Mouse (Mus musculus): Measurements from ENCODE around the gene Syce1. TPM values are rescaled to one million over a fixed set of nuclear protein-coding genes. Genes with fewer than 3 reads are reported as not detected.
"Not testable (repeated sequence)": the region's sequence is repeated elsewhere in the genome, so short reads cannot be mapped to it uniquely, and the experiment has no call there.

The Syce1 gene
- total RNA-seq, 2 experiments from 2014 or later = 3.1 TPM; not detected in 1

- no peak for ATAC-seq (replicated peaks; ENCODE audit: poor library complexity, severe bottlenecking)
These were observed 7.1 kb downstream of the Syce1 start for GRCm38 (mm10) chr7:140780548-140780947.

DNA sequence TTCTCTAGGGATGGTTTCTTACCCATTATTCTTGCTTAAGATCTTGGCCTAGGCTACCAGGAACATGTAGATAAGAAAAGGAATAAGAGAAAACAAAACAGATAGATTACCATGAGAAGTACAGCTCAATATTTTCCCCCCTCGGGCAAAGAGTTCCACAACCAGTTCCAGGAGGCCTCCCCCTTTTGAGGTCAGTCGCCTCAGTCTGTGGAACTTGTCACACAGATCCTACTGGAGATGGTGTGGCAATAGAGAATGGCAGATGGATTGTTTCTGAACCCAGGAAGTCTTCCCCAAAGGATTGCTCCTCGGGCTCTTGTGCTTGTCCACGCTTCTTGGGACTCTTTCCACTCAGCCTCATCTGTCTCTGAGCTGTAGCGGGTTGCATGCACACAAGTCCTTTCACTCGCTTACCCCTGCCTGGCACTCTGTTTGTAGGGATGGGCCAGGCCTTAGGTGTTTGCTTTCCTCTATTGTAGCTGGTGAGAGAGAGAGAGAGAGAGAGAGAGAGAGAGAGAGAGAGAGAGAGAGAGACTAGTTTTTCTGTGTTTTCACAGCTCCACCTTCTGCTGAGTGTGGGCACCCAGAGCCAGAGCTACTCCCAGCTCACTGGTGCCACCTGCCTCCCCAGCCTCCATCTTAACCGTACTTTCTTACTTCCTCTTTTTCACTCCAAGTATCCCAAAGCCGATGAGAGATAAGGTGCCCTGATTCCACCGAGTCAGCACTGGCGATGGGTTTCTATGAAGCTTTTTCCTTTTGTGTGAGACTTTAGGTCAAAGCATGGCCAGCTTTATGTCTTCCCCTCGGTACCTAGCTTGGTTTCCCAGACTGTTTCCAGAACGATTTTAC lies 21.5 kb downstream of the Syce1 start:
- peak; percentile 76 for ATAC-seq (replicated peaks; ENCODE audit: poor library complexity, severe bottlenecking)

- ATAC-seq (replicated peaks; ENCODE audit: poor library complexity, severe bottlenecking) = not testable (repeated sequence)
These were observed 22.3 kb downstream of the Syce1 start for GRCm38 (mm10) chr7:140765391-140765790.

DNA sequence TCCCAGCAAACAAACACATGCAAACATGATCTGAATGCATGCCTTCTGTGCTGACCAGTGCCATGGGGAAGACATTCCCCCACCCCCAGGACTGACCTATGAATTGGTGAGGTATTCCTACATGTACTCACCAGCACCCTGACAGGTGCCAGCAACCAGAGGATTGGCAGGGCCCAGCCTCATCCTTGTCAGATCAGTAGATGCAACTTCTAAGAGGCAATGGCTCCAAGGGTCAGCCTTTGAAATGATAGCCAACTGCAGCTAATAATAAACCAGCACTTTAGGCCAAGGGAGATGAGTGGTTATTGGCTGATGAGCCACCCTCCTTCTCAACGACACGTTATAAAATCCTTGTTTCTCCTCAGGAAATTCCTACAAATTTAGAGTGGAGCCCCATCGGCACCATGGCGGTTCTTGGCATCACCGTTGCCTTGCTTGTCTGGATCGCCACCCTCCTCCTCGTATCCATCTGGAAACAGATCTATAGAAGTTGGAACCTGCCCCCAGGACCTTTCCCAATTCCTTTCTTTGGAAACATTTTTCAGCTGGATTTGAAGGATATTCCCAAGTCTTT lies 24.1 kb downstream of the Syce1 start, which contains the start of gene Cyp2e1:
TSS of gene Cyp2e1 (plus strand) at position 293 of the 574 bp plus-strand sequence.
- ATAC-seq (replicated peaks; ENCODE audit: poor library complexity, severe bottlenecking) = no peak

GRCm38 (mm10) chr7:140760647-140761046 lies 27.0 kb downstream of the Syce1 start:
- no peak for ATAC-seq (replicated peaks; ENCODE audit: poor library complexity, severe bottlenecking)

GRCm38 (mm10) chr7:140756151-140756854 lies 31.3 kb downstream of the Syce1 start:
- no peak for ATAC-seq (replicated peaks; ENCODE audit: poor library complexity, severe bottlenecking)

- ATAC-seq (replicated peaks; ENCODE audit: poor library complexity, severe bottlenecking) = no peak
These were observed 33.1 kb downstream of the Syce1 start for GRCm38 (mm10) chr7:140754556-140754955.

DNA sequence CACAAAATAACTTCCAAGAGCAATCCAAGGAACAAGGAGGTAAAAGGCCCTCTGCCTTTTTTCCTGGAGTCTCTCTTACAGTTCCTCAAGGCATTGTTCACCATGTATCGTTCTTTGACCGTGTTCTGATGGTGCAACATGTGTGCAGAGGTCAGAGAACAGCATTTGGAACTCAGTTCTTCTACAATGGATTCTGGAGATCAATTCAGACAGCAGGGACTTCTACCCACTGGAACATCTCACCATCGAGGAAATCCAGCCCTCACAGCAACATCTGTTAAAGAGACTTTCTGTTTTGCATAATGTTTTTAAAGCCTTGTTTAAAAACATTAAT lies 38.9 kb downstream of the Syce1 start:
- ATAC-seq (replicated peaks; ENCODE audit: poor library complexity, severe bottlenecking) = no peak

DNA sequence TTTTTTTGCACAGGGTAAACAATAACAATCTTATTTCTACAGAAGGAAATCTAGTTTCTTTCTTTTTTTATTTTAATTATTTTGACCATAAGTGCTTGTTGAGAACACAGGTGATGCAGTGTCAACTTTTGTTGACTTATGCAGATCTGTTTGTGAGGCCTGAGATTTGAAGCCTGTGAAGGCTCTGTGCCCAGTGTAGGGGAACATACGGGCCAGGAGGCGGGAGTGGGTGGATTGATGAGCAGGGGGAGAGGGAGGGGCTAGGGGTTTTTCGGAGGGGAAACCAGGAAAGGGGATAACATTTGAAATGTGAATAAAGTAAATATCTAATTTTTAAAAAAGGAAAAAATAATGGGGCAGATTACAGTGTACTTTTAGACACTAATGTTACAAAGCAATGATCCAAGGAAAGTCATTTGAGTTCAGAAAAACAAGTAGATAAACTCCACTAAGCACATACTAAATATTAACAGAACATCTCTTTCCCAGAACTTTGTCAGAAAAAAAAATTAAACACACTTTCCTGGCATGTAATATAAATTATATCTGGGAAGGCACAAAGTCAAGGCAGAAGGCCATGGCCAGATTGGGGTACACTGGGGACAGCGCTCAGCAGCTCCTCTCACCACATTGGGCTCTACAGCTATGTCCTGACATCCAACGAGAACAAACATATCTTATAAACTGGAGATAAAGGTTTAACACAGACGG lies 39.4 kb downstream of the Syce1 start:
- ATAC-seq (replicated peaks; ENCODE audit: poor library complexity, severe bottlenecking) = no peak

DNA sequence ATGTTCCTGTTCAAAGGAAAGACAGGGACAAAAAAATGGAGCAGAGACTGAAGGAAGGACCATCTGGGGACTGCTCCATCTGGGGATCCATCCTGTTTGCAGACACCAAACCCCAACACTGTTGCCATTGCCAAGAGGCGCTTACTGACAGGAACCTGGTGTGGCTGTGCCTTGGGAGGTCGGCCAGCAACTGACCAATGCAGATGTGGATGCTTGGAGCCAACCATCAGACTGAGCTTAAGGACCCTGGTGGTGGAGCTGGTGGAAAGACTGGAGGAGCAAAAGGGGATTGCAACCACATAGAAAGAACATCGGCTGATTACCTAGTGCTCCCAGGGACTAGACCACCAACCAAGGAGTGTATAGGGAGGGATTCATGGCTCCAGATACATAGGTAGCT lies 40.2 kb downstream of the Syce1 start:
- no peak for ATAC-seq (replicated peaks; ENCODE audit: poor library complexity, severe bottlenecking)

GRCm38 (mm10) chr7:140733162-140733561 lies 54.5 kb downstream of the Syce1 start:
- no peak for ATAC-seq (replicated peaks; ENCODE audit: poor library complexity, severe bottlenecking)

Other genes starting within 250 kb of the Syce1 start
- not detected in 2 replicates for gene Olfr538, start 220.0 kb downstream of the Syce1 start, total RNA-seq (2014; fragmentation: Nextera tagmentation)
- gene Olfr538, start 220.0 kb downstream of the Syce1 start, total RNA-seq (2017) = not detected in 2 replicates
- gene Olfr46, start 186.6 kb downstream of the Syce1 start, total RNA-seq (2014; fragmentation: Nextera tagmentation) = 0.15 TPM in 1 of 2 replicates, not detected in the other
- gene Olfr46, start 186.6 kb downstream of the Syce1 start, total RNA-seq (2017) = under 0.01 TPM in 2 replicates
- not detected in 2 replicates for gene Olfr61, start 158.9 kb downstream of the Syce1 start, total RNA-seq (2014; fragmentation: Nextera tagmentation)
- not detected in 2 replicates for gene Olfr61, start 158.9 kb downstream of the Syce1 start, total RNA-seq (2017)
- gene Olfr53, start 141.4 kb downstream of the Syce1 start, total RNA-seq (2014; fragmentation: Nextera tagmentation) = not detected in 2 replicates
- gene Olfr53, start 141.4 kb downstream of the Syce1 start, total RNA-seq (2017) = not detected in 2 replicates
- not detected in 2 replicates for gene Olfr539, start 127.9 kb downstream of the Syce1 start, total RNA-seq (2014; fragmentation: Nextera tagmentation)
- not detected in 2 replicates for gene Olfr539, start 127.9 kb downstream of the Syce1 start, total RNA-seq (2017)
- not detected in 2 replicates for gene Olfr45, start 105.9 kb downstream of the Syce1 start, total RNA-seq (2014; fragmentation: Nextera tagmentation)
- not detected in 2 replicates for gene Olfr45, start 105.9 kb downstream of the Syce1 start, total RNA-seq (2017)
- gene Olfr541, start 90.6 kb downstream of the Syce1 start, total RNA-seq (2014; fragmentation: Nextera tagmentation) = not detected in 2 replicates
- not detected in 2 replicates for gene Olfr541, start 90.6 kb downstream of the Syce1 start, total RNA-seq (2017)
- not detected in 2 replicates for gene Cyp2e1, start 24.1 kb downstream of the Syce1 start, total RNA-seq (2014; fragmentation: Nextera tagmentation)
- gene Cyp2e1, start 24.1 kb downstream of the Syce1 start, total RNA-seq (2017) = not detected in 2 replicates
- gene Zfp941, start 34.3 kb upstream of the Syce1 start, total RNA-seq (2014; fragmentation: Nextera tagmentation) = 0.58 and 1.4 TPM in 2 replicates
- gene Zfp941, start 34.3 kb upstream of the Syce1 start, total RNA-seq (2017) = 1.1 and 1.7 TPM in 2 replicates
- not detected in 2 replicates for gene Urah, start 47.2 kb upstream of the Syce1 start, total RNA-seq (2014; fragmentation: Nextera tagmentation)
- gene Urah, start 47.2 kb upstream of the Syce1 start, total RNA-seq (2017) = not detected in 2 replicates
- not detected in 2 replicates for gene Scgb1c1, start 57.7 kb upstream of the Syce1 start, total RNA-seq (2014; fragmentation: Nextera tagmentation)
- gene Scgb1c1, start 57.7 kb upstream of the Syce1 start, total RNA-seq (2017) = not detected in 2 replicates
- gene Odf3, start 60.0 kb upstream of the Syce1 start, total RNA-seq (2014; fragmentation: Nextera tagmentation) = not detected in 2 replicates
- gene Odf3, start 60.0 kb upstream of the Syce1 start, total RNA-seq (2017) = not detected in 2 replicates
- not detected in 2 replicates for gene Gm45785, start 68.5 kb upstream of the Syce1 start, total RNA-seq (2014; fragmentation: Nextera tagmentation)
- gene Gm45785, start 68.5 kb upstream of the Syce1 start, total RNA-seq (2017) = not detected in 2 replicates
- gene Ric8a, start 69.1 kb upstream of the Syce1 start, total RNA-seq (2014; fragmentation: Nextera tagmentation) = 45.0 and 45.9 TPM in 2 replicates
- 32.6 and 36.2 TPM in 2 replicates for gene Ric8a, start 69.1 kb upstream of the Syce1 start, total RNA-seq (2017)
- gene Bet1l, start 69.7 kb upstream of the Syce1 start, total RNA-seq (2014; fragmentation: Nextera tagmentation) = 15.2 and 21.9 TPM in 2 replicates
- 20.9 and 21.9 TPM in 2 replicates for gene Bet1l, start 69.7 kb upstream of the Syce1 start, total RNA-seq (2017)
- 111 and 117 TPM in 2 replicates for gene Psmd13, start 94.1 kb upstream of the Syce1 start, total RNA-seq (2014; fragmentation: Nextera tagmentation)
- 229 and 237 TPM in 2 replicates for gene Psmd13, start 94.1 kb upstream of the Syce1 start, total RNA-seq (2017)
- 66.7 and 71.3 TPM in 2 replicates for gene Sirt3, start 94.5 kb upstream of the Syce1 start, total RNA-seq (2014; fragmentation: Nextera tagmentation)
- 28.7 and 32.7 TPM in 2 replicates for gene Sirt3, start 94.5 kb upstream of the Syce1 start, total RNA-seq (2017)
- not detected in 2 replicates for gene Cox8b, start 112.6 kb upstream of the Syce1 start, total RNA-seq (2014; fragmentation: Nextera tagmentation)
- not detected in 2 replicates for gene Cox8b, start 112.6 kb upstream of the Syce1 start, total RNA-seq (2017)
- gene Nlrp6, start 133.1 kb upstream of the Syce1 start, total RNA-seq (2014; fragmentation: Nextera tagmentation) = not detected in 2 replicates
- gene Nlrp6, start 133.1 kb upstream of the Syce1 start, total RNA-seq (2017) = not detected in 2 replicates
- 6.6 and 11.5 TPM in 2 replicates for gene Pgghg, start 153.5 kb upstream of the Syce1 start, total RNA-seq (2014; fragmentation: Nextera tagmentation)
- gene Pgghg, start 153.5 kb upstream of the Syce1 start, total RNA-seq (2017) = 6.9 and 7.8 TPM in 2 replicates
- gene Ifitm5, start 162.4 kb upstream of the Syce1 start, total RNA-seq (2014; fragmentation: Nextera tagmentation) = 1.7 TPM in 1 of 2 replicates, not detected in the other
- gene Ifitm5, start 162.4 kb upstream of the Syce1 start, total RNA-seq (2017) = not detected in 2 replicates
- gene Gm45717, start 168.1 kb upstream of the Syce1 start, total RNA-seq (2014; fragmentation: Nextera tagmentation) = not detected in 2 replicates
- not detected in 2 replicates for gene Gm45717, start 168.1 kb upstream of the Syce1 start, total RNA-seq (2017)
- 555 and 581 TPM in 2 replicates for gene Ifitm2, start 168.1 kb upstream of the Syce1 start, total RNA-seq (2014; fragmentation: Nextera tagmentation)
- gene Ifitm2, start 168.1 kb upstream of the Syce1 start, total RNA-seq (2017) = 354 and 388 TPM in 2 replicates
- gene Ifitm1, start 179.4 kb upstream of the Syce1 start, total RNA-seq (2014; fragmentation: Nextera tagmentation) = 79.9 and 149 TPM in 2 replicates
- 18.5 and 25.3 TPM in 2 replicates for gene Ifitm1, start 179.4 kb upstream of the Syce1 start, total RNA-seq (2017)
- 146 and 224 TPM in 2 replicates for gene Ifitm3, start 222.9 kb upstream of the Syce1 start, total RNA-seq (2014; fragmentation: Nextera tagmentation)
- 55.6 and 69.2 TPM in 2 replicates for gene Ifitm3, start 222.9 kb upstream of the Syce1 start, total RNA-seq (2017)
- gene Ifitm6, start 230.1 kb upstream of the Syce1 start, total RNA-seq (2014; fragmentation: Nextera tagmentation) = 17.9 and 48.1 TPM in 2 replicates
- gene Ifitm6, start 230.1 kb upstream of the Syce1 start, total RNA-seq (2017) = 22.5 and 42.5 TPM in 2 replicates
- not detected in 2 replicates for gene Gm17387, start 241.3 kb upstream of the Syce1 start, total RNA-seq (2014; fragmentation: Nextera tagmentation)
- gene Gm17387, start 241.3 kb upstream of the Syce1 start, total RNA-seq (2017) = not detected in 2 replicates